Mouse (Mus musculus) monocyte, adult 5-6 weeks (primary cell): ENCODE results near the gene Tmem100. TPM values are rescaled to one million over a fixed set of nuclear protein-coding genes. Genes with fewer than 3 reads are reported as not detected.
A peak's percentile ranks its signal among the peaks of the same experiment; 100 is the strongest.

Experiments
- ATAC-seq: fragments of 153-309, 156-312 bp; replicated peaks from 2 replicates; pipeline ENCODE4 v1.8.0; 2017; ENCODE audit warnings: mild to moderate bottlenecking; ENCODE audit not compliant: low TSS enrichment, insufficient number of reproducible peaks, severe bottlenecking, poor library complexity, low FRiP score
- total RNA-seq: library from RNA; stranded (forward); fragments of 200-1000, 200-491, 200-594 nt; gene quantifications from 3 replicates; pipeline ENCODE4 v1.2.3, GENCODE M21; 2017

Tmem100 gene
- total RNA-seq, 1 experiment from 2014 or later = not detected

DNA sequence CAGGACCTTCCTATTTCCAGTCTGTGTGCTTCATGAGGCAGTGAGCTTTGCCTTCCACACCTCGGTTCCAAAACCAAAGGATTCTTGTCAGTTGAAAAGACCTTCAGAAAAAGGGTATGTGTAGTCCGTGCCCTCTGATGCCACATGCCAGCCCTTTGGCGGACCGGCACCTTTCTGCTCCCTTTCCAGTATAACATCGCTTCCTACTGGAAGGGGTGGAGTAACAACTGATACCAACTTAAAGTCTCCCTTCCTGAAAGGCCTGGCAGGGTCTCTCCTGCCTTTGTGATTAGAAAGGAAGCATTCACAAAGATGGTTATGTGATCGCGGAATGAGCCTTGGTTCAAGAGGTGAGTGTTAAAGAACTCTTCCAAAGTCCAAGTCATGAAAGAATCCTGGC lies 19.9 kb downstream of the Tmem100 start:
- no peak for ATAC-seq

DNA sequence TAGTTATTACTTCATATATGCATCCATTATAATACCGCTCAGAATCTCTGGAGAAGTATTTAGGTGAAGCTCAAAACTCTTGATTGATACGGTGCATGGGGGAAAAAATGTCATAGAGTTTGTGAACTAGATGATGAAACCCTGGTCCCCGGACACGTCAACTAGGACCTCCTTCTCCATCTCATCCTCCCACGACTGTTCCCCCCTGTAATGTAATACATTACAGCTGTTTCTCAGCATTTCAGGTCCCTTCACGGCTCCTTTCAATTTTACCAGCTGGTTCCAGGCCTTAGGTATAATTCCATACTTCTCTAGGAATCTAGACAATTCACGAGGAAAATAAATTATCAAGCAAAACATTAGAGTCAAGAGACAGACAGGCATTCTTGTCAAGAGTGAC lies 22.6 kb downstream of the Tmem100 start:
- no peak for ATAC-seq

DNA sequence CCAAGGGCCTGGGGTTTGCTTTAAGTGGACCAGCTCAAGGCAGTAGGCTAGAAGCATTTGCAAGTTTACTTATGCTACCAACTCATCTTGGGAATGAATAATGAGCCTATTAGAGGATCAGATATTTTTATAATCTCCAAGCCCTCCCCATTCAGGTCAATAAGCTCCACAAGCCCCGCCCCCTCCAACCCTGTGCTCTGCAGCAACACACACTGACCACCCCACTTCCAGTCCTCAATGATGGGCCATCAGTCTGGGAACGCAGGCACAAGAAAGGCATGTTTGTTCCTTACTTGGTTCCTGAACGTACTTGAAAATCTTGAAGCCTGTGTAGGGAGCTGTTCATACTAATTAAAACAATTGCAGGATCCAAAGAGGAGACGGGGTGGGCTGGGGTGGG lies 23.7 kb downstream of the Tmem100 start:
- no peak for ATAC-seq

DNA sequence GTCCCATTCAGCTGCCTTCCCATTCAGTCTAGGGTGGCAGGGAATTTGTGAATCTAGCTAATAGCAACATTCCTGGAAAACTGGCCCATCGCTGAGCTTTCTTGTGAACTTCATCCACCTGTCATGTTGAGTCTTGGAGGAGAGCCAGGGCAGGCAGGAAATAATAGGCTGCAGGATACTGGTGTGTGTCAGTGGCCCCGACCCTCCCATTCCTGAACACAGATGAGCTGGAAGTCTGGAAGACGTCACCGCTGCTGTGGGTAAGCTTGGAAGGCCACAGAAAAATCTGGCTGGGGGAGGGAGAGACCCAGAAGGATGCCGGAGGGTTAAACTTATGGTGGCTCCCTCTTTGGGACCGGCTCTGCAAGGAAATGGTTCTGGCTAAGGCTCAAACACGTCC lies 24.3 kb downstream of the Tmem100 start:
- ATAC-seq = no peak

DNA sequence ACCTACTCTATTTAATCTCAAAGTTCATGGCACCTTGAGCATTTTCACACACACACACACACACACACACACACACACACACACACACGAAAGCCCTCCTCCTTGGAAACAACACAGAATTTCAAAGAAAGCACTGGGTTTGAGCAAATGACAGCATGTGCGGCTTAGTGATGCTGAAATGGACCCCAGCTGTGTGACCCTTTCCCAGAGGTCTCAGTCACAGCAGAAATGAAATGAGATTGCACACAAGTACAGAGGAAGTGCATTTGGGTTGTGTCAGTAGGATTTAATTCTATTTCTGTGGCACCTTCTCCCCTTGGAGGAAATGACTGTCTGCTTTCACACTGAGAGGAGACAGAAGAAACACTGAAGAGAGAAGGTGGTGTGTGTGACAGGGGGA lies 26.9 kb downstream of the Tmem100 start:
- no peak for ATAC-seq

DNA sequence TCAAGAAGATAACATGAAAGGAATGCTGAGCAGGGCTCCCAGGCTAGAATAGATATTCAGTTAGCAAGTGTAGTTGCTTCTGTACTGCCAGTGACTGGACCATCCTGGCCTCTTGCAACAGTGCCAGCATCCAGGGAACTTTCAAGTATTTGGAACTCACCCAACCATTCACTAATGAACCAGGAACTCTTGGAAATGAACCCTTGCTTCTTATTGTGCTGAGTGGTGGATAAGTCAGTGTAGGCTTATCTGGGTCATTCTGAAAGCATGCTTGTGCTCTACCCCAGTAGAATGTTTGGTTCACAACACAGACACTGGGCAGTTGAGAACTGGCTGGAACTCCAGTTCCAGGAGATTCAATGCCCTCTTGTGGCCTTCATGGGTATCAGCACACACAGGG lies 29.1 kb downstream of the Tmem100 start:
- no peak for ATAC-seq

DNA sequence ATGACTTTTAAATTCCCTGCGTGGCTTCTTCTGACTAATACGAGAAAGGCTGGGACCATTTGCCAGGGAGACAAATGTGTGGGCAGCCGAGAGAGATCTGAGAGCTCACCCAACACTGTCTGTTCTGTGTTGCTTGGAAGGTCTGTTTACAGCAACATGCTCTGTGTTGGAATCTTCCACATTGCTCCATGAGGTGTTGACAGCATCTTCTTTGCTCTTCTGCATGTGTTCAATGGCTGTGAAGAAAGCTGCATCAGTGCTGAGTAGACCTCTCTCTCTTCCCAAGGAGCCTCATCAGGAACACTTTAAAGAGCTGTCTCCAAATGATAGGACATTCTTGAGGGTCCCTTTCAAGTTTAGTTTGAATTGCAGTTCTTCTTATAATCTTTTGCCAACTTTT lies 32.5 kb downstream of the Tmem100 start:
- ATAC-seq = no peak

DNA sequence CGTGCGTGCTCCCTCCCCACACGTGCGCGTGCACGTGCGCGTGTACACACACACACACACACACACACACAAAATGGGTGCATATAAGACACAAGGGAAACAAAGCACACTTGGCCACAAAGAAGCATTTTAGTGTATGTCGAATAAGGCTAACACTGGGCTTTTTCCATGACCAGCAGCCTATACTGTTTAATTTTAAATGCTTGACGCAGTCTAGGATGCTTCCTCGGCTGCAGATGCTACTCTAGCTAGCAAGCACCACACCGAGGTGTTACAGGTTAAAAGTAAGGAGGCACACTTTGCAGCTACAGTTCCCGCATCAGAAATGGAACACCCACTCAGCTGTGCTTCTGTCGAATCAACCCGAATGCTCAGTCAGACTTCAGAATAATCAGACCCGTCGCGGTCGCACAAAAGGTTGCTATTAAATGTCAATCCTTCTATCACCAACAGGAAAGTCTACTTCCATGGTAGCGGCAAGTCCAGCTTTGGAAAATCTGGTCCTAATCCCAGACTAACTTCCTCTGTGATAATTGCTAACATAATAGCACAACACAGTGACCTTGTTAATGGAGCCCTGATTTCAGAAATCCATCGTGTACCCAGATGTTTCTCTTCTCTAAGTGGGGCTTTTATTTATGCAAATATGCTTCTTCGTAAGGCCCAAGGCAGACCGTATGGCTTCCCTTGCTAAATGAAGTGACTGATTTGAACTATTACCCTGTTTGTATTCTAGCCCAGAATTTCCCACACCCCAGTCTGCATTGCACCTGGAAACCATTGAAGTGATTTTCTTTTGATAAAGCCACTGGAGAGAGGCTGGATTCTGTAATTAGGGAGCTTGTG lies 36.5 kb downstream of the Tmem100 start:
- ATAC-seq = no peak

DNA sequence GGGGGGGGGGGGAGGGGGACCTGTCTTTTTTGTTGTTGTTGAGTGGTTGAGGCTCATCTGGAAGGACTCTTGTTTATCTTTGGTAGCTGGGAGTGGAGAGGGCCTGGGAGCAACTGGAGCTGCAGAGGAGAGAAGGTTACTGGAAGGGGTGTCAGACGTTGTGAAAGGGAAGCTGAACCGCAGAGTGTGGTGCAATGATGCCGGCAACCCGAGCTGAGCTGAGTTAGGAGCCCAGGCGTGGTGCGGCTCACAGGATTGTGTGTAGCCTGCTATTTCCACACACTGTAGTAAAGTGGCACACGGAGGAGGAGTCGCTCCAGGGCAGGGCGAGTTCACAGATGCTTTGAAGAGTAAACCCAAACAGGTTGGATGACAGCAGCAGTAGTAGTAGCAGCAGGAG lies 41.6 kb downstream of the Tmem100 start:
- ATAC-seq = peak; percentile 87

DNA sequence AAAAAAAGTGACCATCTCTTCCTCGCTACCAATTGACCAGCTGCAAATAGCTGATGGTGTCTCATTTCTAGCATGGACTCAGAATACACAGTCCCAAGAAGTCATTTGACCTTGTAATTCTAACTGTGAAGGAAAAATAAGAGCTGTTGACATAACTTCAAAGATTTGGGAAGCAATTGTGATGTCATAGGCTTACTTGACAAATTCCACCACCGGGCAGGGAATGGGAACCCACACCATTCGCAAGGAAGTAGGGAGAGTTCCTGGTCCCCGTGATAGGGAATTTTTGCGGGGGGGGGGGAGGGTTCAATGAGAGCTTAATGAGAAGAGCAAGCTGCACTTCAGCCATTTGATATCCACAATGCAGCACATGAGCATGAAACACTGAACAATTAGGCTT lies 43.1 kb downstream of the Tmem100 start:
- ATAC-seq = no peak

DNA sequence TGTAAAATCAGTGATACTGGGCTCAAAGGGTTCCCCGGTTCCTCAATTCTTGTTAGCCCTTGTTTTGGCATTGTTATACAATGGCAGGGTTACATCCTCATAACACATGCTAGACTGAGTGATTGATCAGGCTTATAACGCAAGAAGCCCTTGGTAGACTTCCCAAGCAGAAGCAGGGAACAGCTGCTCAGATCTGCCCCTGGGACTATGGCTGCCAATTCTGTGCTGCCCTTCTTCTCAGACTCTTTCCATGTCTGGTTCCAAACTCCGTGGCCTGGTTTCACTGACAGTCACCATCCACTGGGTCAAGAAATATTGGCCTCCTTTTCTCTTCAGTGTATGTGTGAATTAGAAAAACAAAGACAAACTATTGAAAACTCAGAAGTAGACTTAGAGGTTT lies 46.5 kb downstream of the Tmem100 start:
- ATAC-seq = no peak

DNA sequence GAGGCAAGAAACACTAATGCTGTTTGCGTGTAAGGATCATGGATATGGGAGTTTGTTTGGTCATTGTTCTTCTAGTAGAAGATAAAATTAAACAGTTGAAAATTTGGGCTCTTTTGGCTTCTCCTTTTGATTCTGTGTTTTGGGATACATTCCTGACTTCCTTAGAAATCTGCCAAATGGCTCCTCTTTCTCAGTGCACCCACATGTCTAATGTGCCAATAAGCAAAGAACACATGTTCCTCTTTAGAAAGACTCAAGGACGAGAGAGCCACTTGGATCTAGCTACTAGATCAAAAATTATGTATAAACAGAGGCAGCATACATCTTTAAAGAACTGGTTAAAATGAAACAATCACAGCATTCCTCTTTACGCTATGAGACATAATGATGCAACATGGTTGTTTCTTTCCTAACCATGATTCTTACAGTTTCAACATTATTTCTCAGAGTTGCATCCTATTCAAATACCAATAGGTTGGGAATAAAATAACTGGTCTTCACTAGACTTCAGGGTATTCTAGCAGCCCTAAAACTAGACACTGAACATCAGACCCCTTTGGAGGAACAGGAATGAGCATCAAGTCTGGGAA lies 50.6 kb downstream of the Tmem100 start:
- ATAC-seq = no peak

DNA sequence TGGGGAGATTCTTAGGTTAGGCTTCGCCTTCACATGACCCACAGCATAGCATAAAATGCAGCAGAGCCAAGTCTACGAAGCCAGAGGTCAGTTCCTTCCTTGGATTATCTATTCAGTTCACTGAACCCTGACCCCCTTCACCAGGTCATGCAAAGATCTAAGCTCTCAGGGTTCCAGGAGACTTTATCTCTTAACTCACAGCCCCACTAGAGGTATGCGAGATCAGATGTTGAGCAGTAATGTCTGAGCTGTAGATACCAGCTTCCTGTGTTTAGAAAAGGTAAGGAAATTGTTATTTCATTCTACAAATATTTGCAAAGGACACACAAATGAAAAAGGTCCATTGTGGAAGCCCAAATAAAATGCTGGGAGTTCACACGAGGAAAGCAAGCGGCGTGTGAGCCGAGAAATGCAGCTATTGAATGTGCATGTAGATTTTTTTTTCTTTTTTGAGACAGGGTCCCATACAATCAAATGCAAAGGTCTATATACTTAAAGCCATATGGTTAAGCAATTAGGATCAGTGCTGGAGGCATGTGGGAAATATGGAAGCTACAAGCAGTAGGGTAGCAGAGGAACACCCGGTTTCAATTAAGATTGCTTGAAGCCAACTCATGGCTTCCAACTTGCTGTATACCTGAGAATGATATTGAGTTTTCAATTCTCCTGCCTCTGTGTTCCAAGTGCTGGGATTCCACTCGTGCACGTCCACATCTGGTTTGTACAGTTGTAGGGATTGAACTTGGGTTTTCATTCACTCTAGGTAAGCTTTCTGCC lies 51.9 kb downstream of the Tmem100 start:
- ATAC-seq = no peak

DNA sequence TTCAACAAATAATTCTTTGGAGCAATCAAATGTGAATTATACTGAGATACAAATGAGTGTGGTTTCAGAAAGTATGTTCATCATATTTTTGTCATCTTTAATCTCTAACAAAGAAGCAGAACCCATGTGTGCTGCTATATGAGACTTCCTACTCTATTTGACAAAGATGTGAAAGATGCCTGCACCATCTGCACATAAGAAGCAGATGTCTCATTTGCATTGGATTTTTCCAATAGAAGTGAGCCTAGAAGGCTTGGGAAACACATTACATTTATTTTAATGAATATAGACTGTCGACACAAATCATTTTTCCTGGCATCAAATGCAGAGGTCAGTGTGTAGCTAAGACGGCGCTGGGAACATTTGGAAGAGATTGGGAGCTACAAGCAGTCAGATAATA lies 52.9 kb downstream of the Tmem100 start:
- ATAC-seq = no peak

DNA sequence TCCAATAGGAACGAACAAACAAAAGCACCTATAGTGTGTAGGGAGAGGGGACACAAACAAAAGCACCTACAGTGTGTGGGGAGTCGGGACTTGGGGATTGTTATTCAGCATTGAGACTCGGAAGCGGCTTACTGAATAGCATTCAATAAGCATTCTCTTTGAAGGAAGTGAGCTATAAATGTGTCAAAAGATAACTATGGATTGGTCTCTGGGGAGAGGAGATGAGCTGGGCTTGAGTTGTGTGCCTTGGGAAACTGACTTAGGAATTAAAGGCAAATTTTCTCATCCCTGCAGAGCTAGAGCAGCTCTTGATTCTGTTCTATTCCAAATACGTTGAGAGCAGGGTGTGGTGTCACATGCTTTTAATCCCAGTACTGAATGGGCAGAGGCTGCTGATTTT lies 54.0 kb downstream of the Tmem100 start:
- no peak for ATAC-seq

Other genes with a start within 250 kb of the Tmem100 start
- 16.6 to 23.5 TPM (median 17.7 TPM) in 3 replicates for gene Pctp, start 27.5 kb upstream of the Tmem100 start, total RNA-seq
- 25.2 to 33.2 TPM (median 32.0 TPM) in 3 replicates for gene Gm45716, start 157.3 kb downstream of the Tmem100 start, total RNA-seq
- 23.5 to 81.5 TPM (median 37.7 TPM) in 3 replicates for gene Mmd, start 219.1 kb downstream of the Tmem100 start, total RNA-seq